Mouse (Mus musculus) megakaryocyte, embryonic 14.5 days (primary cell): ENCODE data around the gene Cela1.

Experiments used
- FLI1 ChIP-seq: IDR thresholded peaks from 2 replicates; pipeline ENCODE4 v1.6.1; 2012; ENCODE audit warnings: low read length, inconsistent platforms, mixed read lengths
- GATA1 ChIP-seq: IDR thresholded peaks from 3 replicates; pipeline ENCODE4 v1.6.1; 2012; ENCODE audit warnings: mixed read lengths, low read length, inconsistent platforms, borderline replicate concordance

- TF ChIP-seq GATA1 (no peak), FLI1 (no peak)
Measured at GRCm38 (mm10) chr15:100665411-100666218, 22.1 kb downstream of the Cela1 start.
